Mouse (Mus musculus) neural tube, embryonic 14.5 days (tissue): Measurements from ENCODE around the gene Cpox. TPM values are rescaled to one million over a fixed set of nuclear protein-coding genes. Genes with fewer than 3 reads are reported as not detected.

ENCODE experiments used
- ATAC-seq: fragments of 200-750 bp; cut with Nextera tagmentation; 2 replicates; pipeline ENCODE4 v1.8.0; 2017; ENCODE audit warnings: low read depth, mild to moderate bottlenecking, moderate TSS enrichment, moderate library complexity
- H3K27ac ChIP-seq: fragments of 300-500 bp; sonication (generic); 2 replicates; pipeline ENCODE4 v1.5.1; 2014; ENCODE audit warnings: low read depth, mild to moderate bottlenecking, control low read depth, low read length, moderate library complexity, mixed read lengths
- H3K27me3 ChIP-seq: fragments of 300-500 bp; sonication (generic); 2 replicates; pipeline ENCODE4 v1.6.1; 2014; ENCODE audit warnings: low read length; ENCODE audit not compliant: control insufficient read depth, insufficient read depth
- H3K36me3 ChIP-seq: fragments of 300-500 bp; sonication (generic); 2 replicates; pipeline ENCODE4 v1.6.1; 2014; ENCODE audit warnings: low read length, mixed read lengths; ENCODE audit not compliant: control insufficient read depth, insufficient read depth
- H3K4me1 ChIP-seq: fragments of 300-500 bp; sonication (generic); 2 replicates; pipeline ENCODE4 v1.6.1; 2014; ENCODE audit warnings: low read length; ENCODE audit not compliant: control insufficient read depth, insufficient read depth
- H3K4me2 ChIP-seq: fragments of 300-500 bp; sonication (generic); 2 replicates; pipeline ENCODE4 v1.6.1; 2014; ENCODE audit warnings: mild to moderate bottlenecking, low read depth, low read length, control low read depth
- H3K4me3 ChIP-seq: fragments of 300-500 bp; sonication (generic); 2 replicates; pipeline ENCODE4 v1.5.1; 2014; ENCODE audit warnings: low read depth, low read length, control low read depth, mixed read lengths
- H3K9ac ChIP-seq: fragments of 300-500 bp; sonication (generic); replicated peaks from 2 replicates; pipeline ENCODE4 v1.6.1; 2014; ENCODE audit warnings: low read depth, mild to moderate bottlenecking, control low read depth, low read length, mixed read lengths
- H3K9me3 ChIP-seq: fragments of 300-500 bp; sonication (generic); 2 replicates; pipeline ENCODE4 v1.6.1; 2016; ENCODE audit warnings: low read length; ENCODE audit not compliant: control insufficient read depth
- WGBS: fragments of 180-500 bp; shearing (Covaris S2); extraction: QIAGEN DNeasy Blood & Tissue Kit; methylation state at CpG from one replicate; pipeline ENCODE4 v1.1.7; 2014; 5-methylcytosine and 5-hydroxymethylcytosine counted together
- polyA plus RNA-seq: library from polyadenylated mRNA; unstranded; fragments of >200 nt; fragmentation: Nextera tagmentation; extraction: Ambion mirVana; gene quantifications from 2 replicates; pipeline ENCODE4 v1.2.1, GENCODE M21; 2014

Gene Cpox
- polyA plus RNA-seq, 1 experiment from 2014 or later = 16.5 TPM

DNA sequence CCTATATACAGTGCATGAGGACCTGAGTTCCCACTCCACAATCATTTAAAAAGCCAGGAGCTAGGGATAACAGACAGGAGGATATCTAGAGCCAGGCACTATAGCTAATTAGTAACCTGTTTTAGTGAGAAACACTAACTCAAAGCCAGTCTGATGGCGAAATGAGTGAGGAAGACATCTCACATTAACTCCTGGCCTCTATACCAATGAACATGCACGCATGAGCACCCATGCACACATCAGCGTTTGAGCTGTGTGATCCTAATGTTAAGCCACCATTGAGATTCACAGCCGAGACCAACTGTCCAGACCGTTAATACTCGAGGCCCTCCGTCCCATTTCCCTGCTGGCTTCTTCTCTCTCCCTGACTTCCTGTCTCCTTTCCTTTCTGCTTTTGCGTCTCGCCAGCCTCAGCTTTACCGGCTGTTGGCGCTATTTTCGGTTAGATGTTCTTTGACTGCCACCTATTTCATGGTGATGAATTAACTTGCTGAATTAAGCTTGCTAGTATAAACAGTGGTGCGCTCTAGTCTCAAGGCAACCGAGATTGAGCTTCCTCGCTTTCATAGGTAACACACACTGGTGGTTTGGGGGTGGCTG, 3.8 kb downstream of the Cpox start:
- no peak overlapping the region for H3K9ac ChIP-seq
- no peak overlapping the region for H3K4me3 ChIP-seq
- H3K27me3 ChIP-seq = no peaks in the 10 kb centered on the region
- H3K36me3 ChIP-seq = peaks cover 28% of the 10 kb centered on the region
- peaks cover 5% of the 10 kb centered on the region; the same call in 1 of the 2 replicates for H3K4me1 ChIP-seq
- 96% methylated on average over 15 of the region's 15 CpGs for WGBS
- ATAC-seq = no peak
- no peaks in the 10 kb centered on the region for H3K9me3 ChIP-seq
- H3K4me2 ChIP-seq = no peak overlapping the region
- no peak overlapping the region for H3K27ac ChIP-seq

DNA sequence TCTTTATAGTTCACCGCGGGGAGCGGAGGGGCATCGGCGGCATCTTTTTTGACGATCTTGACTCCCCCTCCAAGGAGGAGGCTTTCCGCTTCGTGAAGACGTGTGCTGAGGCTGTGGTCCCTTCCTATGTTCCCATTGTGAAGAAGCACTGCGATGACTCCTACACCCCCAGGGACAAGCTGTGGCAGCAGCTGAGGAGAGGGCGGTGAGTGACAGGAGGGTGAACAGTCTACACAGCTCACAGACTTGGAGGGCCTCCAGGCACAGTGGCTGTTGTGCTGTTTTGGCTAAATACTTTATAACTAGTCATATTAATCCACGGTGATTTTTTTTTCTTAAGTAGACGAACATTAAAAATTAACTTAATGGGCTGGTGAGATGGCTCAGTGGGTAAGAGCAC, 5.2 kb downstream of the Cpox start:
- Histone ChIP-seq H3K4me2 (no peak overlapping the region), H3K4me1 (peaks cover 5% of the 10 kb centered on the region; the same call in 1 of the 2 replicates), H3K27ac (no peak overlapping the region), H3K27me3 (no peaks in the 10 kb centered on the region), H3K36me3 (peaks cover 28% of the 10 kb centered on the region), H3K4me3 (no peak overlapping the region), H3K9ac (no peak overlapping the region), H3K9me3 (no peaks in the 10 kb centered on the region)
- WGBS = 93% methylated on average over 13 of the region's 13 CpGs
- no peak for ATAC-seq

DNA sequence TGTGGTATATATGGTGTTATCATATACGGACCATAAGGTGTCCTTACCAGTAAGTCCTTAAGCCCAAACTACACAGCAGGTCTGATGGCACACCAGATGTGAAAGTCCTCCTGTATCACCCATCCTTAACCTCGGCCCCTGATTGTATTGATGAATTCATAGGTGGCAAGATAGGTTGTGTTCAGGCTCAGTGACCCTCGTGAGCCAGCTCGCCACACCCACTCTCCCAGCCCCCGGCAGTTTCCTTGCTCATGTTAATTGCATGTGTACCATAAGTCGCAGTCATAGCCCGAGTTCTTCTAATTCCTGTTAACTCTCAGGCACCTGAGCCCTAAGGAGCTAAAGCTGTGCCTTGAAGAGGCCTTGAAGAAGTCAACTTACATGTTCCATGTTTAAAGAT, 6.1 kb downstream of the Cpox start:
- ATAC-seq = no peak

DNA sequence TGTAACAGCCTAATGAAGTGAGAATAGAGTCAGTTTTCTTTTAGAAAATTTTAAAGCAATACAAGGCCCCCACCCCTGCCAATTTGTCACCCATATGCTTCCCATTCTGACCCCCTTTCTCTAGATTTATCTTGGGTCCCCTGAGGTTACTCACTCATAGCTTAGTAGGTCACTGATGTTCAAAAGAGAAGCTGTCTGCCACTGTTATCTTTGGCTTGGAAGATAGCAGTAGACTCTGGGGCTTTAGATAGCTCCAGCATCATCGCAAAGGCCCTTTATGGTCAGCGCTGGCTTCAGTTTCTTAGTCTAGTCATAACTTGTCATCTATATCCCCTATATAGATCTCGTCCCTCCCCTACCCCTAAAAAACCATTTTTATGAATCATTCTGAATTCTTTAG, 6.5 kb downstream of the Cpox start:
- Histone ChIP-seq H3K4me1 (no peaks in the 10 kb centered on the region), H3K4me3 (no peak overlapping the region), H3K9me3 (no peaks in the 10 kb centered on the region), H3K9ac (no peak overlapping the region), H3K27me3 (no peaks in the 10 kb centered on the region), H3K4me2 (no peak overlapping the region), H3K36me3 (peaks cover 28% of the 10 kb centered on the region), H3K27ac (no peak overlapping the region)
- WGBS = 95% methylated on average over 3 of the region's 3 CpGs
- ATAC-seq = no peak

More for the DNA sequence above, 6.1 kb downstream of the Cpox start:
- Histone ChIP-seq H3K9me3 (no peaks in the 10 kb centered on the region), H3K4me2 (no peak overlapping the region), H3K36me3 (peaks cover 28% of the 10 kb centered on the region), H3K4me1 (peaks cover 1% of the 10 kb centered on the region; the same call in 1 of the 2 replicates), H3K27ac (no peak overlapping the region), H3K4me3 (no peak overlapping the region), H3K27me3 (no peaks in the 10 kb centered on the region), H3K9ac (no peak overlapping the region)
- 85% methylated on average over 7 of the region's 7 CpGs for WGBS

DNA sequence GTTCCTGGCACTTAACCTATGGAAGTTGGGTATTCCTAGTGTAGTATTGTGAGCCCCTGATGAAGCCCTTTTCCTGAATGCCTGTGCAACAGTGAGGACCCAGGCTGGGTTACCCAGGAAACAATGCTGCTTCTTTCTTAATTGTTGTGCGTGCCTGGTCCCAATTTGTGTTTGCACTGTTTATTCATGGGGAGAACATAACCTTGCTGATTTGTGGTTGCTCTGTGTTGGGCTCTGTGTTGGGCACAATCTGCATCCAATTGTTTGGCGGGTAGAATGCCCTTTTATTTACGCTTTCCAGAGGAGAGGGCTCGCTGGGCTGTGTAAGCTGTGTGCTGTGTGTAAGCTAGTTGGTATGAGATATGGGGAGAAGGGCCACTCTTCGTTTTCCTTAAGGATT, 7.4 kb downstream of the Cpox start:
- 77% methylated on average over 5 of the region's 5 CpGs for WGBS
- no peak for ATAC-seq
- H3K36me3 ChIP-seq = peaks cover 28% of the 10 kb centered on the region
- H3K4me3 ChIP-seq = no peak overlapping the region
- H3K27me3 ChIP-seq = no peaks in the 10 kb centered on the region
- no peaks in the 10 kb centered on the region for H3K4me1 ChIP-seq
- H3K27ac ChIP-seq = no peak overlapping the region
- no peak overlapping the region for H3K4me2 ChIP-seq
- H3K9ac ChIP-seq = no peak overlapping the region
- H3K9me3 ChIP-seq = no peaks in the 10 kb centered on the region

DNA sequence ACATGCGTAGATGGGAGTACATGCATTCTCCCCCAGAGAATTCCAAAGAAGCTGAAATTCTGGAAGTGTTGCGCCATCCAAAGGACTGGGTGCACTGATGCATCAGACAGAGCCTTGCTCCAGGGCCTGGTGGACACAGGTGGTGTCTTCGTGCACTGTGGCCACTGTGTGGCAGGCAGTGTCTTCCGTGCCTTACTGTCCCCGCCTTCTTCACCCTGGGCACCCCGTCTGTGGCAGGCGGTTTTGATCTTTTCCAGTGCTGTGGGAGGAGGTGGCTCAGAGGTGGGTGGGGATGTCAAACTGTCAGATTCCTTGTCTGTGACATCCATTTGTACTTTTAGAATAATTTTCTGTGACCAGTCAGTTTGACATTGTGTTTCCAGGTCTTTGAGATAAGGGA, 8.6 kb downstream of the Cpox start:
- Histone ChIP-seq H3K9ac (no peak overlapping the region), H3K4me2 (no peak overlapping the region), H3K27ac (no peak overlapping the region), H3K9me3 (no peaks in the 10 kb centered on the region), H3K4me3 (no peak overlapping the region), H3K27me3 (no peaks in the 10 kb centered on the region), H3K36me3 (peaks cover 28% of the 10 kb centered on the region), H3K4me1 (no peaks in the 10 kb centered on the region)
- no peak for ATAC-seq
- WGBS = 80% methylated on average over 7 of the region's 7 CpGs

DNA sequence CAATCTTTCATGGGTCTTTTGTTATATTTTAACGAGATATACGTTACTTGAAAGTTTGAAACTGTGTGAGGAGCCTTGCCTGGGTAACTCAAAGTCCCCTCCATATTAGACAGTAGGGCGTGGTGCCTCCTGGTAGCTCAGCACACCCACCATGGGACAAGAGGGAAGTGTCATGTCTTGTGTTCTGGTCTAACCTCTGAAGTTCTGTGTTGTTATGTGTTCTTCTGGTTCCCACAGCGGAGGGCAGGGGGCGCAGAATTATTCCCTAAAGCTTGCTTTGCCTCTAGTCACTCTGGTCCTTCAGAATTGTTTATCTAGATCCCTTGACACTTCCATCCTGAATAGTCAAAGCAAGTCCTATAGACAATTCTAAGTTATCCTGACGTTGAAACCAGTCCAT, 12.0 kb downstream of the Cpox start:
- Histone ChIP-seq H3K9ac (no peak overlapping the region), H3K4me2 (no peak overlapping the region), H3K9me3 (no peaks in the 10 kb centered on the region), H3K27me3 (no peaks in the 10 kb centered on the region), H3K4me3 (no peak overlapping the region), H3K27ac (no peak overlapping the region), H3K36me3 (peaks cover 4% of the 10 kb centered on the region; the same call in 1 of the 2 replicates), H3K4me1 (no peaks in the 10 kb centered on the region)
- 93% methylated on average over 6 of the region's 6 CpGs for WGBS
- no peak for ATAC-seq

DNA sequence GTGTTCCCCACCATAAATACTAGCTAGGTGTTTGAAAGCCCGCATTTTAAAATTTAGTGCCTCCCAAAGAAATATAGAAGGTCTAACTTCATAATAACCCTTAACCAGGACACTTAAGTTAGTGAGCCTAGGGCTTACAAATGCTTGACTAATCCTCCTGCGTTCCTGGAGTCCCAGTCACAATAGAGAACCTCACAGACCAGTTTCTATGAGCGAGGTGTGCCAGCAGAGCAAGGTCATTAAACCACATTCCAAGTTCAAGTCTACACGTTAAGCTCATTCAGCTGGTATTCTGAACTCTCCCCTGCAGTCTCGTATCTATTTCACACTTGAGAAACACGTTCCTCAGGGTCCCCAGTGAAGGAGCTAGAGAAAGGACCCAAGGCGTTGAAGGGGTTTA, 12.8 kb downstream of the Cpox start:
- no peak for ATAC-seq
- no peaks in the 10 kb centered on the region for H3K9me3 ChIP-seq
- 84% methylated on average over 7 of the region's 7 CpGs for WGBS
- H3K4me2 ChIP-seq = no peak overlapping the region
- H3K36me3 ChIP-seq = peaks cover 3% of the 10 kb centered on the region; the same call in 1 of the 2 replicates
- no peak overlapping the region for H3K27ac ChIP-seq
- H3K4me1 ChIP-seq = no peaks in the 10 kb centered on the region
- no peak overlapping the region for H3K4me3 ChIP-seq
- H3K9ac ChIP-seq = no peak overlapping the region
- no peaks in the 10 kb centered on the region for H3K27me3 ChIP-seq

DNA sequence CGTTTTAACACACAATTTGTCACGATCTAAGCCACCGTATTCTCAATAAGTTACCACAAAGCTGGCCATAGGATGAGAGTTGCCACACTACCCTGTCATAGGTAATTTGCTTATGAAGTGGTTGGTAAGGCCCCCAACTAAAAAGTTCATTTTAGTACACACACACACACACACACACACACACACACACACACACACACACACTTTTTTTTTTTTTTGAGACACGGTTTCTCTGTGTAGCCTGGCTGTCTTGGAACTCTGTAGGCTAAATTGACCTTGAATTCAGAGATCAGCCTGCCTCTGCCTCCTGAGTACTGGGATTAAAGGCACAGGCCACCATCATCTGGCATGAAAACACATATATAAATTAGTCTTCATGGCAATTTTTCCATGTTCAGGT, 13.8 kb downstream of the Cpox start:
- H3K4me1 ChIP-seq = no peaks in the 10 kb centered on the region
- no peaks in the 10 kb centered on the region for H3K27me3 ChIP-seq
- H3K4me2 ChIP-seq = no peak overlapping the region
- H3K36me3 ChIP-seq = no peaks in the 10 kb centered on the region
- 94% methylated on average over 4 of the region's 4 CpGs for WGBS
- no peaks in the 10 kb centered on the region for H3K9me3 ChIP-seq
- no peak for ATAC-seq
- H3K4me3 ChIP-seq = no peak overlapping the region
- H3K27ac ChIP-seq = no peak overlapping the region
- H3K9ac ChIP-seq = no peak overlapping the region
